Mouse (Mus musculus): Measurements from ENCODE around the gene Car5a. TPM values are rescaled to one million over a fixed set of nuclear protein-coding genes. Genes with fewer than 3 reads are reported as not detected.

The Car5a gene
- polyA plus RNA-seq, 1 experiment: not detected

GRCm38 (mm10) chr8:121964716-121965512 is 20.2 kb upstream of the Car5a start:
- no peak overlapping the region for H3K4me3 ChIP-seq (ENCODE audit: insufficient read depth, low read depth, low read length)
- H3K4me1 ChIP-seq (ENCODE audit: control insufficient read depth, insufficient read depth, low read length): peaks cover 24% of the 10 kb centered on the region
- WGBS: 71% methylated on average over 8 of the region's 8 CpGs
- H3K27ac ChIP-seq (ENCODE audit: insufficient read depth, low read depth, low read length): no peak overlapping the region
- TF ChIP-seq CTCF (IDR thresholded peaks at IDR 0.05; ENCODE audit: insufficient read depth, low read depth, low read length) (no peak), POLR2A (IDR thresholded peaks at IDR 0.05; ENCODE audit: insufficient read depth, low read depth, low read length) (no peak)

GRCm38 (mm10) chr8:121962892-121963291 is 18.2 kb upstream of the Car5a start:
- Histone ChIP-seq H3K4me1 (ENCODE audit: control insufficient read depth, insufficient read depth, low read length) (peaks cover 22% of the 10 kb centered on the region), H3K4me3 (ENCODE audit: insufficient read depth, low read depth, low read length) (no peak overlapping the region), H3K27ac (ENCODE audit: insufficient read depth, low read depth, low read length) (no peak overlapping the region)
- no peak for TF ChIP-seq POLR2A (IDR thresholded peaks at IDR 0.05; ENCODE audit: insufficient read depth, low read depth, low read length)
- TF ChIP-seq CTCF (IDR thresholded peaks at IDR 0.05; ENCODE audit: insufficient read depth, low read depth, low read length): no peak
- 81% methylated on average over 3 of the region's 3 CpGs for WGBS

- Histone ChIP-seq H3K27ac (ENCODE audit: insufficient read depth, low read depth, low read length) (no peak overlapping the region), H3K4me3 (ENCODE audit: insufficient read depth, low read depth, low read length) (no peak overlapping the region), H3K4me1 (ENCODE audit: control insufficient read depth, insufficient read depth, low read length) (peaks cover 14% of the 10 kb centered on the region)
- 96% methylated on average over 1 of the region's 1 CpGs for WGBS
- TF ChIP-seq POLR2A (IDR thresholded peaks at IDR 0.05; ENCODE audit: insufficient read depth, low read depth, low read length): no peak
- TF ChIP-seq CTCF (IDR thresholded peaks at IDR 0.05; ENCODE audit: insufficient read depth, low read depth, low read length): no peak
These were observed 13.7 kb upstream of the Car5a start for GRCm38 (mm10) chr8:121958395-121958794.

- 79% methylated on average over 1 of the region's 1 CpGs for WGBS
- peaks cover 20% of the 10 kb centered on the region for H3K4me1 ChIP-seq (ENCODE audit: control insufficient read depth, insufficient read depth, low read length)
- TF ChIP-seq CTCF (IDR thresholded peaks at IDR 0.05; ENCODE audit: insufficient read depth, low read depth, low read length) (no peak), POLR2A (IDR thresholded peaks at IDR 0.05; ENCODE audit: insufficient read depth, low read depth, low read length) (no peak)
- no peak overlapping the region for H3K4me3 ChIP-seq (ENCODE audit: insufficient read depth, low read depth, low read length)
- H3K27ac ChIP-seq (ENCODE audit: insufficient read depth, low read depth, low read length): no peak overlapping the region
These were observed 11.3 kb upstream of the Car5a start for GRCm38 (mm10) chr8:121955825-121956500.

- Histone ChIP-seq H3K4me1 (ENCODE audit: control insufficient read depth, insufficient read depth, low read length) (peaks cover 15% of the 10 kb centered on the region), H3K27ac (ENCODE audit: insufficient read depth, low read depth, low read length) (no peak overlapping the region), H3K4me3 (ENCODE audit: insufficient read depth, low read depth, low read length) (no peak overlapping the region)
- no peak for TF ChIP-seq POLR2A (IDR thresholded peaks at IDR 0.05; ENCODE audit: insufficient read depth, low read depth, low read length)
- TF ChIP-seq CTCF (IDR thresholded peaks at IDR 0.05; ENCODE audit: insufficient read depth, low read depth, low read length): no peak
- WGBS: 84% methylated on average over 10 of the region's 10 CpGs
These were observed 10.4 kb upstream of the Car5a start for GRCm38 (mm10) chr8:121954981-121955555.

GRCm38 (mm10) chr8:121953821-121954545 is 9.3 kb upstream of the Car5a start:
- H3K4me3 ChIP-seq (ENCODE audit: insufficient read depth, low read depth, low read length): no peak overlapping the region
- no peak for TF ChIP-seq CTCF (IDR thresholded peaks at IDR 0.05; ENCODE audit: insufficient read depth, low read depth, low read length)
- TF ChIP-seq POLR2A (IDR thresholded peaks at IDR 0.05; ENCODE audit: insufficient read depth, low read depth, low read length): no peak
- no peak overlapping the region for H3K27ac ChIP-seq (ENCODE audit: insufficient read depth, low read depth, low read length)
- peaks cover 14% of the 10 kb centered on the region for H3K4me1 ChIP-seq (ENCODE audit: control insufficient read depth, insufficient read depth, low read length)
- WGBS: 63% methylated on average over 3 of the region's 3 CpGs

- 85% methylated on average over 7 of the region's 7 CpGs for WGBS
- no peak overlapping the region for H3K27ac ChIP-seq (ENCODE audit: insufficient read depth, low read depth, low read length)
- H3K4me3 ChIP-seq (ENCODE audit: insufficient read depth, low read depth, low read length): no peak overlapping the region
- peaks cover 22% of the 10 kb centered on the region for H3K4me1 ChIP-seq (ENCODE audit: control insufficient read depth, insufficient read depth, low read length)
- TF ChIP-seq CTCF (IDR thresholded peaks at IDR 0.05; ENCODE audit: insufficient read depth, low read depth, low read length) (no peak), POLR2A (IDR thresholded peaks at IDR 0.05; ENCODE audit: insufficient read depth, low read depth, low read length) (no peak)
These were observed 8.1 kb upstream of the Car5a start for GRCm38 (mm10) chr8:121952800-121953199.

GRCm38 (mm10) chr8:121952122-121952521 is 7.4 kb upstream of the Car5a start:
- Histone ChIP-seq H3K27ac (ENCODE audit: insufficient read depth, low read depth, low read length) (no peak overlapping the region), H3K4me1 (ENCODE audit: control insufficient read depth, insufficient read depth, low read length) (peaks cover 29% of the 10 kb centered on the region), H3K4me3 (ENCODE audit: insufficient read depth, low read depth, low read length) (no peak overlapping the region)
- no peak for TF ChIP-seq CTCF (IDR thresholded peaks at IDR 0.05; ENCODE audit: insufficient read depth, low read depth, low read length)

Data from olfactory bulb, adult 2 months (tissue).